Mouse (Mus musculus) midbrain, embryonic 11.5 days (tissue): ENCODE data around the gene 2410004P03Rik. TPM values are rescaled to one million over a fixed set of nuclear protein-coding genes. Genes with fewer than 3 reads are reported as not detected.
A peak's percentile ranks its signal among the peaks of the same experiment; 100 is the strongest.

Source experiments
- ATAC-seq: fragments of 200-750 bp; cut with Nextera tagmentation; 2 replicates; pipeline ENCODE4 v1.8.0; 2017; ENCODE audit warnings: moderate TSS enrichment, moderate library complexity; ENCODE audit not compliant: low FRiP score
- DNase-seq: peaks from one replicate; pipeline ENCODE4 v3.0.0; 2015; ENCODE audit warnings: low spot score; ENCODE audit errors: missing footprints
- H3K27ac ChIP-seq: fragments of 300-500 bp; sonication (generic); 2 replicates; pipeline ENCODE4 v1.5.1; 2014; ENCODE audit warnings: low read depth, low read length
- H3K27me3 ChIP-seq: fragments of 300-500 bp; sonication (generic); 2 replicates; pipeline ENCODE4 v1.6.1; 2014; ENCODE audit warnings: mild to moderate bottlenecking, low read length, moderate library complexity, mixed read lengths; ENCODE audit not compliant: control insufficient read depth, insufficient read depth
- H3K36me3 ChIP-seq: fragments of 300-500 bp; sonication (generic); 2 replicates; pipeline ENCODE4 v1.6.1; 2014; ENCODE audit warnings: mild to moderate bottlenecking, low read length, moderate library complexity, mixed read lengths; ENCODE audit not compliant: control insufficient read depth, insufficient read depth
- H3K4me1 ChIP-seq: fragments of 300-500 bp; sonication (generic); 2 replicates; pipeline ENCODE4 v1.6.1; 2014; ENCODE audit warnings: low read length; ENCODE audit not compliant: control insufficient read depth, insufficient read depth
- H3K4me2 ChIP-seq: fragments of 300-500 bp; sonication (generic); 2 replicates; pipeline ENCODE4 v1.6.1; 2014; ENCODE audit warnings: mild to moderate bottlenecking, moderate library complexity
- H3K4me3 ChIP-seq: fragments of 300-500 bp; sonication (generic); 2 replicates; pipeline ENCODE4 v1.5.1; 2014; ENCODE audit warnings: low read depth, low read length
- H3K9ac ChIP-seq: fragments of 300-500 bp; sonication (generic); 2 replicates; pipeline ENCODE4 v1.6.1; 2014; ENCODE audit warnings: low read length
- H3K9me3 ChIP-seq: fragments of 300-500 bp; sonication (generic); 2 replicates; pipeline ENCODE4 v1.6.1; 2016; ENCODE audit warnings: low read length; ENCODE audit not compliant: control insufficient read depth
- WGBS: fragments of 180-500 bp; shearing (Covaris S2); extraction: QIAGEN DNeasy Blood & Tissue Kit; methylation state at CpG from one replicate; pipeline ENCODE4 v1.1.7; 2014; 5-methylcytosine and 5-hydroxymethylcytosine counted together
- polyA plus RNA-seq: library from polyadenylated mRNA; unstranded; fragments of >200 nt; fragmentation: Nextera tagmentation; extraction: Ambion mirVana; gene quantifications from 2 replicates; pipeline ENCODE4 v1.2.1, GENCODE M21; 2014

Gene 2410004P03Rik
- 0.57 and 1.0 TPM in 2 replicates for polyA plus RNA-seq

- H3K9ac ChIP-seq: peak within 1 kb of the TSS; percentile 49
- H3K36me3 ChIP-seq: no peaks in the 10 kb centered on the region
- 0 out of 2 replicates have a peak, but pooled peaks cover 3% of the 10 kb centered on the region for H3K4me1 ChIP-seq
- peak within 1 kb of the TSS; percentile 30 for H3K4me3 ChIP-seq
- peak within 1 kb of the TSS; percentile 54 for H3K4me2 ChIP-seq
- no peaks in the 10 kb centered on the region for H3K27me3 ChIP-seq
- no peak within 1 kb of the TSS for H3K27ac ChIP-seq
- no peaks in the 10 kb centered on the region for H3K9me3 ChIP-seq
- WGBS: 6% methylated on average over 29 of the region's 29 CpGs
- ATAC-seq: peak; percentile 83
- DNase-seq: peak; percentile 96
Measured at GRCm38 (mm10) chr12:17011100-17011870, at the start of gene 2410004P03Rik. Gene 2410004P03Rik, minus strand, starts transcription at chr12:17011727.

DNA sequence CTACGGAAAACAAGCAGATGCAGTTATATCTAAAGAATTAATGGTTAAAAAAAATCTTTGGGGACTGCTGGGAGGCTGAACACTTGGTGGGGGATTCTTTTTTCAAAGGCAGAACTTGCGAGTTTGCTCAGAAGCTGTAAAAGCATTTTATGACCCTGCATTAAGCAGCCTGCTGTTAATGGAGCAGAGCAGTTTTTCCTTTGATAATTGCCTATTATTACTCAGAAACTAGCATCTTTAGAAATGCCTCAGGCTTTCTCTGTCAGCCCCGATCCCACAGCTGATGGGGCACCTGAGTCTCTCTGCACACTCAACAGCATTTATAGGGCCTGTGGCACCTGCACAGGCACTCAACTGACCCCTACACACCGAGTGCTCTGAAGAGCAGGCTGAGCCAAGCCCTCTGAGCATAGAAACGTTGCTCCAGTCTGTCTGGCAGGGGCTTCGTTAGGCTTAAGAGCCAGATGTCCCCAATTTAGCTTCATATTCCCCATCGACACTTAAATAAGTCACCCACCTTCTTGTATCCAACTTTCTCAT lies 49.7 kb upstream of the 2410004P03Rik start:
- 71% methylated on average over 7 of the region's 7 CpGs for WGBS
- Histone ChIP-seq H3K27ac (no peak overlapping the region), H3K27me3 (no peaks in the 10 kb centered on the region), H3K4me2 (no peak overlapping the region), H3K4me1 (no peaks in the 10 kb centered on the region), H3K9ac (no peak overlapping the region), H3K4me3 (no peak overlapping the region), H3K9me3 (no peaks in the 10 kb centered on the region), H3K36me3 (no peaks in the 10 kb centered on the region)
- ATAC-seq (no peak), DNase-seq (no peak)

DNA sequence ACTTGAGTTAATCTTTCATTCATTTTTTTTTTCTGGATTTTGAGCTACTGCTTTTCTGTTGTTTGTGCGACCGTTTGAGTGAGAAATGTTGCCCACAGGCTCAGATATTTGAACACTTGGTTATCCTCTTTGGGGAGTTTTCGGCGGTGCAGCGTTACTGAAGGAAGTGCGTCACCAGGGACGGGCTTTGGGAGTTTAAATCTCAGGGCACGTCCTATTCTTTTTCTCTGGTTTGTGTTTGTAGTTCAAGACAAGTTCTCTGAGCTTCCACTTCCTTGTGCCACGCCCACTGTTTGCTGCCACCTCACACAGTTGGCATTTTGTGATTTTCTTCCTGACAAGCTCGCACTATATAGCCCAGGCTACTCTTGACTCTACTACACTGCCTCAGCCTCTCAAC lies 47.0 kb upstream of the 2410004P03Rik start:
- H3K9me3 ChIP-seq: no peaks in the 10 kb centered on the region
- no peak overlapping the region for H3K9ac ChIP-seq
- no peak for DNase-seq
- 84% methylated on average over 10 of the region's 10 CpGs for WGBS
- no peak overlapping the region for H3K4me2 ChIP-seq
- no peak overlapping the region for H3K27ac ChIP-seq
- H3K27me3 ChIP-seq: no peaks in the 10 kb centered on the region
- no peak for ATAC-seq
- no peaks in the 10 kb centered on the region for H3K4me1 ChIP-seq
- H3K4me3 ChIP-seq: no peak overlapping the region
- H3K36me3 ChIP-seq: no peaks in the 10 kb centered on the region

GRCm38 (mm10) chr12:17057110-17057509 lies 45.6 kb upstream of the 2410004P03Rik start:
- ATAC-seq: no peak
- WGBS: 73% methylated on average over 8 of the region's 8 CpGs

GRCm38 (mm10) chr12:17055766-17056165 lies 44.2 kb upstream of the 2410004P03Rik start:
- no peak overlapping the region for H3K4me2 ChIP-seq
- H3K9me3 ChIP-seq: no peaks in the 10 kb centered on the region
- H3K27ac ChIP-seq: no peak overlapping the region
- H3K36me3 ChIP-seq: no peaks in the 10 kb centered on the region
- no peak for ATAC-seq
- H3K4me1 ChIP-seq: no peaks in the 10 kb centered on the region
- H3K9ac ChIP-seq: no peak overlapping the region
- WGBS: 90% methylated on average over 4 of the region's 4 CpGs
- no peak for DNase-seq
- no peaks in the 10 kb centered on the region for H3K27me3 ChIP-seq
- H3K4me3 ChIP-seq: no peak overlapping the region

More at GRCm38 (mm10) chr12:17057110-17057509, 45.6 kb upstream of the 2410004P03Rik start:
- Histone ChIP-seq H3K4me2 (no peak overlapping the region), H3K27ac (no peak overlapping the region), H3K4me1 (no peaks in the 10 kb centered on the region), H3K9ac (no peak overlapping the region), H3K27me3 (no peaks in the 10 kb centered on the region), H3K36me3 (no peaks in the 10 kb centered on the region), H3K9me3 (no peaks in the 10 kb centered on the region), H3K4me3 (no peak overlapping the region)
- DNase-seq: no peak

DNA sequence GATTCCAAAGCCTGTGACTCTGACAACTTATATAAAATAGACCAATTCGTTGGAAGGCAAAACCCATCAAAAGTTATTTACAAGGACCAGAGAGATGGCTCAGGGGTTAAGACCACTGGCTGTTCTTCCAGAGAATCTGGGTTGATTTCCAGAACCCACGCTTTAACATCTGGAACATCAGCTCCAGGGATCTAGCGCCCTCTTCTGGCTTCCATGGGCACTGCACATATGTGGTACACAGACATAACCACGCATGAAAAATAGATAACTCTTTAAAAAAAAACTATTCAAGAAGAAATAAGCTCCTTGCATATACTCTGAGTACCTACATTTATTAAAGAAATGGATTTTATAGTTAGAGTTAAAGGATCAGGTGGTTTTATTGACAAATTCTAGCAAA lies 43.2 kb upstream of the 2410004P03Rik start:
- no peak overlapping the region for H3K27ac ChIP-seq
- H3K4me2 ChIP-seq: no peak overlapping the region
- no peak overlapping the region for H3K4me3 ChIP-seq
- ATAC-seq (no peak), DNase-seq (no peak)
- H3K9me3 ChIP-seq: no peaks in the 10 kb centered on the region
- no peaks in the 10 kb centered on the region for H3K4me1 ChIP-seq
- WGBS: 48% methylated on average over 4 of the region's 4 CpGs
- no peaks in the 10 kb centered on the region for H3K27me3 ChIP-seq
- no peaks in the 10 kb centered on the region for H3K36me3 ChIP-seq
- no peak overlapping the region for H3K9ac ChIP-seq

DNA sequence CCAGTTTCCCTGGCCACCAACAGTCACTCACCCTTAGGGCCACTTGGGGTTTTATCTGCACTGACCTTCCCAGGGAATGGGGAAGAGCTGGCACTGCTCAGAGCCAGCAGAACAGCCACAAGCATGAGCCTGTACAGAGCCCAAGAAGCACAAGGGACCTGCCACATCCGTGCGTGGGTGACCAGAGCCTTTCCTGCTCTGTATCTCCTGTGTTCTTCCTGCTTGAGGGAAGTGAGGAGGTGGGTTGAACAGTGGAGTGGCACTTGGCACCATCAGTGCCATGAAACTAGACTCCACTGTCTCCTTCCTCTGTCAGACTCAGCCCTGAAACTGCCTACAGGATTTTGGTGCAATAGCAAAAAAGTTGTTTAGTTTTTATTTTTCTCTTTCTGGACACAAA lies 41.1 kb upstream of the 2410004P03Rik start:
- H3K9ac ChIP-seq: no peak overlapping the region
- WGBS: 76% methylated on average over 2 of the region's 2 CpGs
- no peak overlapping the region for H3K27ac ChIP-seq
- no peak overlapping the region for H3K4me3 ChIP-seq
- no peaks in the 10 kb centered on the region for H3K9me3 ChIP-seq
- no peaks in the 10 kb centered on the region for H3K36me3 ChIP-seq
- no peaks in the 10 kb centered on the region for H3K4me1 ChIP-seq
- no peak for ATAC-seq
- no peak overlapping the region for H3K4me2 ChIP-seq
- peak; percentile 78 for DNase-seq
- H3K27me3 ChIP-seq: no peaks in the 10 kb centered on the region

GRCm38 (mm10) chr12:17051057-17051456 lies 39.5 kb upstream of the 2410004P03Rik start:
- Histone ChIP-seq H3K9me3 (no peaks in the 10 kb centered on the region), H3K9ac (no peak overlapping the region), H3K4me1 (no peaks in the 10 kb centered on the region), H3K36me3 (no peaks in the 10 kb centered on the region), H3K4me3 (no peak overlapping the region), H3K4me2 (no peak overlapping the region), H3K27me3 (no peaks in the 10 kb centered on the region), H3K27ac (no peak overlapping the region)
- WGBS: 54% methylated on average over 4 of the region's 4 CpGs
- peak; percentile 60 for DNase-seq
- no peak for ATAC-seq

- H3K4me3 ChIP-seq: no peak overlapping the region
- no peaks in the 10 kb centered on the region for H3K27me3 ChIP-seq
- WGBS: 87% methylated on average over 1 of the region's 1 CpGs
- H3K9me3 ChIP-seq: no peaks in the 10 kb centered on the region
- H3K4me2 ChIP-seq: no peak overlapping the region
- H3K4me1 ChIP-seq: no peaks in the 10 kb centered on the region
- no peak overlapping the region for H3K9ac ChIP-seq
- H3K27ac ChIP-seq: no peak overlapping the region
- DNase-seq (peak; percentile 79), ATAC-seq (no peak)
- no peaks in the 10 kb centered on the region for H3K36me3 ChIP-seq
Measured at GRCm38 (mm10) chr12:17049796-17050195, 38.3 kb upstream of the 2410004P03Rik start.
